18 mouse cellular contexts compared by ENCODE assay signal in the genomic region with DNA sequence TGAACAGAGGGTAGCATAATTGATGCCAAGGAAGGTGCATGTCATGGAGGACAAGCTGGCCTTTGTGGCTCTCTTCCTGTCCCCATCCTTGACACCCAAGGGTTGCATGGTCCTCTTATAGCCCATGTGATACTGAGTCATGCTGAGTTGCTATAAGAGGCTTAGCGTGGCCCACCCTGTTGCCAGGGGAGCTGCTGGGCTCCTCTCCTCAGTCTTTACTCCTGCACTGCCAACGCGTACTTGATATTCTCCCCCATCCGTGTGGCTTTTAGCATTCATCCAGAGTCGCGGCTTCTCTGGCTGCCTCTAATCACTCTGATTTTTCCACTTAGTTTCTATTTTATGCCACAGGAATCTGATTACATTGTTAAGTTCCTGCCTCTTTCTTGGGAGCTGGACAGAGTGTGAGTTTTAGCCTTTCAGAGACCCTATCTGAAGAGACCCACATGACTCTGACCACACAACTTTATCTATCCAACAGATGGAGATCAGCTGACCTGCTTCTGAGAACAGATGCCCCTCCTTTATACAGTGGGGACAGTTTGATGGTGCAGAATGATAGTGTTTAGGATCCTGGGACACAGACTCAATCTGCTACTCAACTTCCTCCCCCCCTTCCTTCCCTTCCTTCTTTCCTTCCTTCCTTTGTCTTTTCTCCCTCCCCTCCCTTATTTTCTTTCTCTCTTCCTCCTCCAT.
DNase-seq lines count a peak whose midpoint lies in the region; ATAC-seq and TF ChIP-seq lines count a peak whose summit lies in the region.
"Had no signal": no experiment of that assay in that cellular context is flagged by ENCODE, and none has a peak within 500 bp of the region (broad histone marks: within the 10 kb centered on the region; RNA-seq: fewer than 3 reads in every experiment).

No protein-coding gene starts in this region.

- H3K4me3 ChIP-seq in forebrain, embryonic 16.5 days (replicated peaks; ENCODE audit: low read length): no peak overlapping the region
- no peak overlapping the region for H3K4me3 ChIP-seq in forebrain, embryonic 10.5 days
- no peak overlapping the region for H3K4me3 ChIP-seq in hindbrain, embryonic 16.5 days (ENCODE audit: low read length)
- H3K4me3 ChIP-seq in midbrain, postnatal 0 days (ENCODE audit: low read depth, low read length): no peak overlapping the region
- H3K4me3 ChIP-seq: embryonic facial prominence, embryonic 12.5 days; heart, embryonic 10.5 days; limb, embryonic 15.5 days; stomach, embryonic 15.5 days had no signal

- no peak for DNase-seq in forebrain, embryonic 10.5 days (ENCODE audit: extremely low spot score, low spot score)
- peak; percentile 25 for DNase-seq in left cerebral cortex, postnatal 4 days
- no peak for DNase-seq in left cerebral cortex, adult 9 months (ENCODE audit: low spot score in 2 of 2)
- peak; percentile 65 for DNase-seq in midbrain, postnatal 0 days (ENCODE audit: low spot score)
- DNase-seq in kidney, adult 18-20 months: no peak
- DNase-seq: gastrocnemius, postnatal 10 days; heart, postnatal 36 days; kidney, postnatal 10 days; liver, postnatal 0 days; lung, postnatal 36 days; thymus, postnatal 4 days had no signal

- H3K9me3 ChIP-seq in forebrain, embryonic 16.5 days (ENCODE audit: control insufficient read depth, low read length): no peaks in the 10 kb centered on the region
- H3K9me3 ChIP-seq in forebrain, embryonic 10.5 days: no peaks in the 10 kb centered on the region
- H3K9me3 ChIP-seq in hindbrain, embryonic 16.5 days (ENCODE audit: control insufficient read depth, low read length): no peaks in the 10 kb centered on the region
- H3K9me3 ChIP-seq in midbrain, postnatal 0 days (ENCODE audit: low read length): no peaks in the 10 kb centered on the region
- H3K9me3 ChIP-seq: embryonic facial prominence, embryonic 12.5 days; heart, embryonic 10.5 days; limb, embryonic 15.5 days; stomach, embryonic 15.5 days had no signal

- TF ChIP-seq CTCF in midbrain, postnatal 0 days (IDR thresholded peaks at IDR 0.05): no peak

- no peak overlapping the region for H3K4me2 ChIP-seq in forebrain, embryonic 16.5 days (ENCODE audit: low read length)
- no peak overlapping the region for H3K4me2 ChIP-seq in hindbrain, embryonic 16.5 days (ENCODE audit: low read length)
- H3K4me2 ChIP-seq in midbrain, postnatal 0 days (ENCODE audit: low read depth, low read length, poor library complexity, severe bottlenecking): no peak overlapping the region
- H3K4me2 ChIP-seq: embryonic facial prominence, embryonic 12.5 days; limb, embryonic 15.5 days; stomach, embryonic 15.5 days had no signal

- intact Hi-C loops in left cerebral cortex, postnatal 4 days (cut with DNase I): no loop called here

- WGBS in forebrain, embryonic 16.5 days: 48% methylated on average over 6 of the region's 6 CpGs
- WGBS in forebrain, embryonic 10.5 days: 85% methylated on average over 6 of the region's 6 CpGs
- 73% methylated on average over 6 of the region's 6 CpGs for WGBS in hindbrain, embryonic 16.5 days
- 39% methylated on average over 6 of the region's 6 CpGs for WGBS in midbrain, postnatal 0 days

- ATAC-seq in forebrain, embryonic 16.5 days: peak; percentile 48; the same call in 1 of the 2 replicates
- ATAC-seq in hindbrain, embryonic 16.5 days: peak; percentile 72
- peak; percentile 81 for ATAC-seq in midbrain, postnatal 0 days (ENCODE audit: low FRiP score)
- ATAC-seq: intestine, postnatal 0 days; liver, postnatal 0 days had no signal

- no peak overlapping the region for H3K9ac ChIP-seq in forebrain, embryonic 16.5 days (replicated peaks; ENCODE audit: low read depth, low read length)
- no peak overlapping the region for H3K9ac ChIP-seq in hindbrain, embryonic 16.5 days (ENCODE audit: low read depth, low read length)
- no peak overlapping the region for H3K9ac ChIP-seq in midbrain, postnatal 0 days (replicated peaks; ENCODE audit: low read length, poor library complexity, severe bottlenecking)
- H3K9ac ChIP-seq: embryonic facial prominence, embryonic 12.5 days; limb, embryonic 15.5 days; liver, postnatal 0 days; stomach, embryonic 15.5 days had no signal

- peaks cover 19% of the 10 kb centered on the region for H3K4me1 ChIP-seq in forebrain, embryonic 16.5 days (replicated peaks; ENCODE audit: control insufficient read depth, insufficient read depth, low read length)
- peaks cover 48% of the 10 kb centered on the region for H3K4me1 ChIP-seq in forebrain, embryonic 10.5 days
- peaks cover 5% of the 10 kb centered on the region for H3K4me1 ChIP-seq in hindbrain, embryonic 16.5 days (ENCODE audit: control insufficient read depth, insufficient read depth, low read depth, low read length)
- peaks cover 7% of the 10 kb centered on the region; the same call in 1 of the 2 replicates for H3K4me1 ChIP-seq in midbrain, postnatal 0 days (ENCODE audit: insufficient read depth, low read length)
- H3K4me1 ChIP-seq: embryonic facial prominence, embryonic 12.5 days; heart, embryonic 10.5 days; limb, embryonic 15.5 days; stomach, embryonic 15.5 days had no signal

- H3K27me3 ChIP-seq in forebrain, embryonic 16.5 days (replicated peaks; ENCODE audit: control insufficient read depth, insufficient read depth, low read length): no peaks in the 10 kb centered on the region
- peaks cover 44% of the 10 kb centered on the region for H3K27me3 ChIP-seq in forebrain, embryonic 10.5 days (ENCODE audit: poor library complexity, severe bottlenecking)
- no peaks in the 10 kb centered on the region for H3K27me3 ChIP-seq in hindbrain, embryonic 16.5 days (replicated peaks; ENCODE audit: control insufficient read depth, insufficient read depth, low read length)
- H3K27me3 ChIP-seq in midbrain, postnatal 0 days (ENCODE audit: insufficient read depth, low read length): no peaks in the 10 kb centered on the region
- H3K27me3 ChIP-seq: embryonic facial prominence, embryonic 12.5 days; limb, embryonic 15.5 days; stomach, embryonic 15.5 days had no signal

- H3K36me3 ChIP-seq in forebrain, embryonic 16.5 days (ENCODE audit: control insufficient read depth, insufficient read depth): no peaks in the 10 kb centered on the region
- peaks cover 5% of the 10 kb centered on the region; the same call in 1 of the 2 replicates for H3K36me3 ChIP-seq in forebrain, embryonic 10.5 days (replicated peaks)
- H3K36me3 ChIP-seq in hindbrain, embryonic 16.5 days (ENCODE audit: control insufficient read depth, insufficient read depth, low read length): no peaks in the 10 kb centered on the region
- no peaks in the 10 kb centered on the region for H3K36me3 ChIP-seq in midbrain, postnatal 0 days (ENCODE audit: insufficient read depth, low read length)
- H3K36me3 ChIP-seq: embryonic facial prominence, embryonic 12.5 days; heart, embryonic 10.5 days; limb, embryonic 15.5 days; stomach, embryonic 15.5 days had no signal

- H3K27ac ChIP-seq in forebrain, embryonic 16.5 days (ENCODE audit: low read length): no peak overlapping the region
- no peak overlapping the region for H3K27ac ChIP-seq in forebrain, embryonic 10.5 days
- H3K27ac ChIP-seq in hindbrain, embryonic 16.5 days (ENCODE audit: low read depth, low read length): peak overlapping the region; percentile 57; the same call in 1 of the 2 replicates
- H3K27ac ChIP-seq in midbrain, postnatal 0 days (ENCODE audit: low read depth, low read length): no peak overlapping the region; the same call in 1 of the 2 replicates
- H3K27ac ChIP-seq: embryonic facial prominence, embryonic 12.5 days; heart, embryonic 10.5 days; limb, embryonic 15.5 days; stomach, embryonic 15.5 days had no signal

Comparison
In these comparisons a context has a peak if more than half of its experiments do, and no peak if none do; other contexts are left out.
1. DNase-seq: peak in left cerebral cortex, postnatal 4 days (single experiment) and midbrain, postnatal 0 days (single experiment); none in forebrain, embryonic 10.5 days (single experiment), left cerebral cortex, adult 9 months (0 of 2) and kidney, adult 18-20 months (single experiment).
2. Peak in every context shown above with its lines, with median percentiles within 50 percentile points of each other: ATAC-seq.